Mouse (Mus musculus): ENCODE data around the gene Lsamp.

The Lsamp gene

DNA sequence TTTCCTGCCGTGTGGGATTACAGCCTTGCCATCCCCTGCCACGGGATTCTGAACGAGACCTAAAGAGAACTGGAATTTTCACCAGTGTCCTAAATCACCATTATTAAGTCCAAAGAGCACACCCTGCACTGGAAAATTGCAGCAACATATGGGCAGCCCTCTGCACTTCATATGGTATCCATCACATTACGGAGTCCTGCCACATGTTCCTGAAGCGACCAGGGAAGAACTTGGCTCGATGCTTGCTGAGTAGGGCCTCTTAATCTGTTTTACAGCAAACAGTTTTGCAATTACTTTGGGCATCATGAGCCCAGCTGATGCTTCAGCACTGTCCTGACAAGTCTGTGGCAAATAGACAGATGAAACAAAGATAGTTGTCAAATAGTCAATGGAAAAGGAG, 1836.2 kb downstream of the Lsamp start:
- DNase-seq = no peak

DNA sequence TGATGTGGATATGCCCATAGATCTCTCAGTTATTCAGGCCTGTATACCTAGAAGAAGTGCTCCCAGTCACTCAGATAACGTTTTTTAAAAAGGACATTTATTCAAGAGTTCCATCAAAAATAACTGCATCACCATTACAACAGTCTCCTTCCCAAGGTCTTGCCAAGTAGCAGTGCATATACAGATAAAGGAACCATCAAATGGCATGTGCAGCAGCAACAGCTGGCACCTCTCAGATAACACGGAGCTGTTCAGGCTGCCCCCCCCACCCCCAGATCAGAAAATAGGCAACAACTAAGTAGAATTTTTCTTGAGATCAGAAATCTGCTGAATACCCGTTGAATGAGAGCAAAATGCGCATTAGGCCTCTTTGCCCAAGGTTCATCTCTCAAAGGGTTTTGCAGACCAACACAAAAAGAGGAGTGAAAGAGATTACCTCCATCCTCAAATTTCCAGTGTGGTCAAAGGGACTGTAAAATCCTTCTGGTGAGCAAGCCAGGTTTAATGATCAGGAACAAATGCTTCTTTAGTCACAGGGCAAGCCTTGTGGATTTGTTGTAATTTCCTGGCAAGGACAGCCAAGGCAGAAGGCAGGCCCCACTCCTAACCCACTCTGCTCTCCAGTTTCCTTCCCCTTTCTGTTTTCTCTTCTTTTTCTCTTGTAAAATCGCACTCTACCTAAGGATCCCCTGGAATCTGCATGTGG, 1842.9 kb downstream of the Lsamp start:
- DNase-seq = no peak

DNA sequence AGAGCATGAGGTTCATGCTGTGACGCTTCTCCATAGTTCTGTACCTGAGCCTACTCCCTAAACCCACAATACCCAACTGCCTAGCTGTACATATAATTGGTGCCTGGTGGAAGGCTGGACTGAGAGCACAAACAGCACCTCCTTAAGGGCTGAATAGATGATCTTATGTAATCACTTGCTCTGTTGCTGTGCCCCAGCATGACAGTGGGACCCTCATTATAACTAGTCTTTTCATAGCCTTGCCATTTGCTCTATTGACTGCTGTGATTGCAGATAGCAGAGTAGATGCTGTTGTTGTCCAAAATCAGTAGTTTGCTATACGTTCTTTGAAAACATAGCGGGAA, 1843.4 kb downstream of the Lsamp start:
- DNase-seq = no peak

DNA sequence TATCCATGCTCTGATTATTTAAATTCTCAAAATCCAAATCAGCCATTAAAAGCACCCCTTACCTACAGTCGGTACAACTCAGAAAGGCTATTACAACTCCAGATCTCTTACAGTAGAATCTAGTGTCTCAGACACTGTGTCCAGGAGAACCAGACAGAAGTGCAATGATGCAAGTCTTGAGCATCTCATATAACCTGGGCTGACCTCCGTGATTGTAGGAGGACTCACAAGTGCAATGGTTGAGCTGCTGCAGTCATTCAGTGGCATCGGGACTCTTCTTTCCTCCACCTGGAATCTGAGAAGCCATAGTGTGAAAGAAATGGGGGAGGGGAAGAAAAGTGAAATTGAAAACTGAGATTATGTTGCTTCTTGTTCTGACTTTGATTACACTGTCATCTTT, 1850.5 kb downstream of the Lsamp start:
- DNase-seq = no peak

DNA sequence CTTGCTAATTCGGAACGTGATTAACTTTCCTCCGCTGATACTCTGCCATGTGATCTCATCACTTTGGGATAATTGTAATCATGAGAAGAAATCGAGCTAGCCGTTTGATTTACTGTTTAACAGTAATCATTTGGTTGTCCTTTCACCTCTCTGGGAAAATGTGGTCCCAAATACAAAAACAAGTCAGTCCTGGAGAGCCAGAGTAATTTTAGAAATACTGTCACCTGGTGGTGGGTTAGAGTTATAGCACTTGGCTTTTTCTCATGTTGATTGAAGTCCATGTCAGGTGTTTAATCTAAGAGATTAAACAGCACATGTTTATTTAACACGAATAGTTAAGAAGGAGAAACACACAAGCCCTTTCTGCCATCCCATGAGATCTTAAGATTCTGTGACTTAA, 1851.6 kb downstream of the Lsamp start:
- no peak for DNase-seq

DNA sequence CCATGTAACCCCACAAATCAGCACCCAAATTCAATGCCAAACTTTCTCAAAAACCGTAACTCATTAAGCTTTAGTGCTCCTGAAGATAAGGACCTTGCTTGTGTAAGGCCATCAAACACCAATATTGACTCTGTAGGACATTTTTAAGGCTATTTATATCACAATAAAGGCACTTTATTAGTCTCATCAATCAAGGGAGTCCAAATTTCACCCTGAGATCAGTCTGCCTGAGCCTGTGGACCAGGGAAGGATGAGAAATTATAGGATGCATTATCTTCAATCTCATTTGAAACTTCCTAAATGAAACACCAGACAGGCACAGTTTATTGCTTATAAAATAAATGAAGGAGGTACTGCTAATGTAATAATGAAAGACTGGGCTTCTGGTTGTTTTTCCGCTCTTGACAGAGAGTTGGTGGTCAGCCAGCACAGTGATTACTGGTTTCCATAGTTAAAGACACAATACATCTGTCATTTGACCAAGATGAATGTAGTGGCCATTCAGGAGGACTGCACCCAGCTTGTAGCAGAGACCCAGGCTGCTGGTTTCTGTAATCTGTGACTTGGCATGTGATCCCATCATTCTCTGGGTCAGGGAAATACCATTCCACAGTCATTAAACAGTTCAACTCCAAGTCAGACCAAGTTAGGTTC, 1855.7 kb downstream of the Lsamp start:
- no peak for DNase-seq

DNA sequence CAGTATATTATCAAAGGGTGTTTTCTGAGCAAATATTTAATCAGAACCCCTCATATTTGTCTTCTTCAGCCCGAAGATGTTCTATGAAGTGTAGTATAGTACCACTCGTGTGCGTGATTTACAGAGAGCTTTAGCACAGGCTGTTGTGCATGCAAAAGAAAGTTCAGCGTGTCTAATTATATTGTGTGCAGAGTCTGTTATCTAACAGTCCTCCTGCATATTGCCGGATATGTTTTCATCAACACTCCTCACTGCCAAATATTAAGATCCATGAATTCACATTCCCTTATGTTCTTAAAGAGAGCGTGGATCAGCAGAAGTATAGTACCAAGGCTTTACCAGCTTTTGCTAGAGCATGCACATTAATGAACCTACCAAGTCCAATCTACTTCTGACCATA, 1862.7 kb downstream of the Lsamp start:
- DNase-seq = no peak

DNA sequence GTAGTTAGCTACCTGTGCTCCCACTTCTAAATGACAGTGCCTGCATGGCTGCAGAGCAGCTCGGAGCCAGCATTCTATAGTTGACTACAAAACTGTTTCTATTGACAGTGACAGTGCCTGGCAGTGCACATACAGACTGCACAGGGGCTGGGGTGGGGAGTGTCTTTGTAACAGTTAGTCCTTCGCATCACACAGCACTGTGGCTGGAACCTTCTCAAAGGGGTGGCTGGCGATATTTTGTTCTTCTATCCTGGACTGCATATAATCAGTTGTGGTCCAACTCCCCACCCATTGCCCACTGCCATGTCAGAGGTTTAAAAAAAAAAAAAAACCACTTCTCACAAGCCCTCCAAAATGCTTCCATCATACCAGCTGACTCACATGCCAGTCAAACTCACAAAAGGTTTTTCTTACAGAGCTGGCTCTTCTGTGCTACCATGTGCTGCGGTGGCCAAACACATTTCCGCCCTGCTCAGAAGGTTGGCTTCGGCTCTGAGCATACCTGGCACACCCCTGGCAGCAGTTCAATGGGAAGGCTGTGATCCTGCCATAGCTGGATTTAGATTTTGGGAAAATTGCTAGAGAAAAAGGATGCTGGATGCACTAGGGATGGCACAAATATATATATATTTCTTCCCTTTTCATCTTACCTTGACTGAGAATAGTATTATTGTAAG, 1887.9 kb downstream of the Lsamp start:
- no peak for DNase-seq

DNA sequence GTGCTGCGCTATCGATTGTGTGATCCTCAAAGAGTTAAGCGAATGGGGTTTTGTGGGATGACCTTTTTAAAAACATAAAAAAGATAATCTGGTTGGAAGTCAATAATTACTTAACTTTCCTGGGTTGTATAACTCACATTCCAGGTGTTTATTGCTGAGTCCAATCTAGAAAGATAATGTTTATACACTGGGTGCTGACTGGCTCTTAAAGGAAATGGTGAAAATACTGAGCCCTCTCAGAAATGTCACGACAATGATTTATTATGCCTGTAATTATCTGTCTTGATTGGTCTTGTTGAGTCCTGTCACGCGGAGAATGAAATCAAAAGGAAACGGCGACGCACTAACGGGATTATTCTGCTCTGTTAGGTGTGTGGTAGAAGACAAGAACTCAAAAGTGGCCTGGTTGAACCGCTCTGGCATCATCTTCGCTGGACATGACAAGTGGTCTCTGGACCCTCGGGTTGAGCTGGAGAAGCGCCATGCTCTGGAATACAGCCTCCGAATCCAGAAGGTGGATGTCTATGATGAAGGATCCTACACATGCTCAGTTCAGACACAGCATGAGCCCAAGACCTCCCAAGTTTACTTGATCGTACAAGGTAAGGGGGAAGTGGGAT, 1904.5 kb downstream of the Lsamp start:
- DNase-seq = no peak

DNA sequence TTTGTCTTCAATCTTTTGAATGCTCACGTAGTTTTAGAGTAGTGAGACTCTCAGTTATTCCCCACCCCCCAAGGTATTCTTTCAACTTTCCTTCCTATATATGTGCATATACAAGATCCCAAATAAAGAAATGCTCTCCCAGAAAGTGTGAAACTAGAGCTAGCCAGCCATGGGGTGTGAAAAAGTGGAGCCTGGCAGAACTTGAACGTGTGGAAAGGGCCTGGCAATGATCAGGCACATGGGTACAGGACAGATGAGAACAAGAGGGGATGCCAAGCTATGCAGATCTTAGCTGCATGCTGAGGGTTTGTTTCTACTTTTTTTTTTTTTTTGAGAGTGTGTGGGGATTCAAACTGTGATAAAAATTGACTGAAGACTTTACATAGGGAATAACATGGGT, 1916.6 kb downstream of the Lsamp start:
- peak; percentile 77 for DNase-seq

DNA sequence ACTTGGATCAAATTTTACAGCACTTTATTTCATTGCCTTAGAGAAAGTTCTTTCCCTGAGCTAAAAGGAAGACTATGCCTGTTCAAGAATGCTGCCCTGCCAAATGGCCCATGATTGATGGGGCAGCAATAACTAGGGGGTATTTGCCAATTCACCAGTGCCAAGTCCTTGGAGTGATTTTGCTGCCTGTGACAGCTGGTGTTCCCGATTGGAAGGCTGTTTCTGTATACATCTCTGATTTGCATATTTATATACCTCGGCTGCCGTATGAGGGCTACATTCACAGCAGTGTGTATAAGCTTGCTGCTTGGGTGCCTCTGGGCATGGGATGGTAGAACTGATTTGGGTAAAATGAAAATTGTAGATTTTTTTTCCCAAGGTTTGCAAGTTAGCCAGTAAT, 1919.5 kb downstream of the Lsamp start:
- peak; percentile 38 for DNase-seq

DNA sequence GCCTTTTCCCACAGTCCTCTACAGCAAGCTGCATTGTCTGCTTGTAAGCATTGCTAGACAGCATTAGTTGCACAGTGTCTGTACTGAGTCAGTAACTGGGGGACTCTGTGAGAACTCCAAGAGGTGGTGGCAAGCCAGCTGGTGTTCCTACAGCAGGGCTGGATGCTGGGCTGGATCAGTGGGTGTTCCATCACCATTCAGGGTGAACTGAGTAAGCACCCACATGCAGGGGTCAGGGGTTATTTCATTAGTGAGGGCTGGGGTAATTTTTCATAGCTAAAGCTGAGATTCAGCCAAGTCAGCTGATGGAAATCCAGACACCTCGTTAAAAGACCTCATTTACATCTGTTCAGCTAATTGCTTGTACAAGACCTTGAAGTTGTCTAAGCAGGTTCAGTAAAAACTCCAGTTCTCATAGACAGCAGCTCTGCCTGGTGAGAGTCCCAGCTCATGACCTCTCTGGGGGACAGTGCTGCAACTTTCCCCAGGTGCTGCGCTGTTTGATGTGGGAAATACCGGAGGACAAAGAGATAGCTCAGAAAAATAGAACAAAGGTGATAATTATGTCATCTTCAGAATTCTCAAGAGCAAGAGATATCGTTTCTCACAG, 1928.5 kb downstream of the Lsamp start:
- peak; percentile 22 for DNase-seq

DNA sequence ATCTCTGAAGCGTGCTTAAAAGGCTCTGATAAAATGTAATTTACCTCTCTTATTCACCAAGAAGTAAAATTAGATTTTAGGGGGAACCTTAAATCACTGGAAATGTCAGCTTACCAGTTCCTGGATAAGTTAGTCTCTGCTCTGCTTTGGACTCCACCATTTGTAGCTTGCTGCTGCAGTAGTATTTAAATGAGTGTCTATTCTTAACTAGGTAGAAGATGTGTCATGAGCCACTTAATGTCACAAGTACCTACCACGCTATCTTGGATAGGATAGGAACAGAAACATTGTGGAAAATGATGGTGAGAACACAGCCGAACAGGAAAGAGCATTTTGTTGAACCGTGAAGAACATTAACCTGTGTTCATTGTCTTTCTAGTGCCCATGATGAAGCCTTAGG, 1929.2 kb downstream of the Lsamp start:
- no peak for DNase-seq

DNA sequence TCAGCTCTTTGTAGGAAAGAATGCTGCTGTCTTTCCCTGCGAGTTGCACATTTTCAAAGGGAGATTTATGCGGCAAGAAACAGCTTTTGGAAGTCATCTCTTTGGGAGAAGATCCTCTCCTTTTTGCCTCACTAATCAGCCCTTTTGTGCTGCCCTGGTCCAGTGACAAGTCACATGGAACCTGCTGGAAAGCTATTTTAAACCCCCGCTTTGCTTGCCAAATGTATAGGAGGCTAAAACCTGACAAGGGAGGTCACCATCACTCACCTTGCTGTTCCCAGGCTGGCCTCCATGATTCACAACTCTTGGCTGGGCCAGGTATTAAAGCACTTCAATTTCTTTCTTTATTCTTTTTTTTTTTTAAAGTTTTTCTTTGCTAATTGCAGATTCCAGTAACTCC, 1932.2 kb downstream of the Lsamp start:
- no peak for DNase-seq

DNA sequence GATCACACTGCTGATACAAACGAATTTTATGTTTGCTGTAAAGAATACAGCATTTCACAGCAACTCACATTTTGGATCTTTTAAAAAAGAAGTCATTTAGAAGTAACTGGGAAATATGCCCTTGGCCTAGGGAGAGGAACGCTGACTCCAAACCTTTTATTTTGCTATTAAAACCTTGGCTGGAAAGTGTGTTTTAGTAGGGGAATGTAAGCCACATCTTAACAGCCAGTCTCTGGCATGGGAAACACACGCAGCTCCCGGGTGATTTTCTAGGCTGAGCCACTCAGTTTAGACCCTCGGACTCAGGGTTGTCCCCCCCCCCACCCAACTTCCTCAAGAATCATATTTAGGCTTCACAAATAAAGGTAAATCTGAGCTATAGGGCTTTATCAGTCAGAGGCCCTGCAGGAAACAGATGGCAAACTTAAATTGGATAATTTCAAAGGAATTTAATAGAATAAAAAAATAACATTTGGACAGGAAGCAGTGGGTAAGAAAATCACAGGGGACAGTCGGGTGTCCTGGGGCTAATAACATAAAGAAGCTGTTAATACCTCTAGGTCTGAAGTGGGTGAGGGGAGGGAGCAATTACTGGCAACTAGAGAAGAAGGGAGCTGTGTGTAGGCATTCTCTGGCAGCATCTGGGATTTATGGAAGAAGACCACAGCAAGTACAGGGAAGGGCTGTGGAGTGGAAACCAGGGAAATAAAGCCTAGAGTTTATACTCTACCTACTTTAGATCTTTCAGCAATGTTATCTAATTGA, 1933.1 kb downstream of the Lsamp start:
- DNase-seq = no peak

DNA sequence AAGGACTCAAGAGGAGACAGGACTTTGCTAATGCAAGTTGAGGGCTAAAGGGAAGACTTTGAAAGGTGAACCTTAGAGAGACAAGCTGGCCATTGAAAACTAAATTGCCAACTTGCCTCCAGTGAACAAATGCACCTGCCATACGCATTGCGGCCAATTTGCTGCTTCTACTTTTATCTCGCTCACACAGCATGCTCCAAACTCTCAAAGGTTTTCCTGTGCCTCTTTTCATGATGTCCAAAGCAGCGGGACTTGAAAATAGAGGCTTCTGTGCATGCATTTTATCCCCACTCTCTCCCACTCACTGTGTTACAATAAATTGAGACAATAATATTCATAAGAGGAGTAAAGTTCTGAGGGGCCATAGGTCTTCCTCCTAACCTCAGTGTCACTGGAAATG, 1945.4 kb downstream of the Lsamp start:
- no peak for DNase-seq

DNA sequence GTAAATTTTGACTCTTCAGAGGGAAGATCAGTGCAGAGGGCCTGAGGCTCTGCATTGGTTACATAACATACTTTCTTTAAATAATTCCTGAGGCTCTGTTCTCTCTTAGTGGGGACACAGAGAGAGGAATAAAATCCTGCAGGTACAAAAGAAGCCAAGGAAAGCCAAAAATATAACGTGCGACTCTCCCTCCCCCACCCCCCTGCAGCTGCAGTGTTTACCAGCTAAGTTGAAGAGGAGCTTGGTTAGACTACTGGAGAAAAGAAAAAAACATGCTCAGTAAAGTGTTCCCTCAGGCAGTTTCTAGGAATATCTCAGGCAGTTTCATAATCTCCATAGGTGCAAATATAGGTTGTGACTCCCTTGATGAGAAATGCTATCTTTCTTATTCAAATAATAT, 1951.5 kb downstream of the Lsamp start:
- DNase-seq = peak; percentile 58

DNA sequence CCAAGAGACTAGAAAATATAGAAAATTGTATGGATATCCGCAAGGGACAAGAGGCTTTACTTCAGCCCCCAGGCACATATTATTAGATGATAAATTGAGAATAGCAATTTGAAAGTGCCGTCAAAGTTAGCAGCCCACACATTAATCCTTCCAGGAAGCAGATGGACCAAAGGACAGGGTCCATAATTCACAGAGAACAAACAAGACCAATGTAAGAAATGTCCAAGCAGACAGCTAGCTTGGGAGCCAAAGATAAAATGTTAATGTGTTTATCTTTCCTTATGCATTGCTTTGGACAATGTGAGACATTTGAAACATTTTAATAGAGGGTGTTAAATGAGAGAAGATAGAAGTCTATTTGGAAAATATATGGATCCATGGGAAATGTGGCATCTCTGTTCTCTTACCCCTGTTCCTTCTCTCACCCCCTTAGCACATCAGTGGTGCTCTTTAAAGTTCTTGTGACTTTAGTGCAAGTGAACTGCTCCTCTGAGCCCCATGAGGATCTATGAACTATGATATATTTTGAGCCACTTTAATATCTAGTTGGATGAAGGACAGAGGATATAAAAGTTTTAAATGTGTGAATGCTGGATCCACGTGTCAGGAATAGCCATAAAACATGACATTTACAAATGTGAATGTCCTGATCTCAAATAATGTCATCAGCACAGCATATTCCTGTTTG, 1952.9 kb downstream of the Lsamp start:
- no peak for DNase-seq

DNA sequence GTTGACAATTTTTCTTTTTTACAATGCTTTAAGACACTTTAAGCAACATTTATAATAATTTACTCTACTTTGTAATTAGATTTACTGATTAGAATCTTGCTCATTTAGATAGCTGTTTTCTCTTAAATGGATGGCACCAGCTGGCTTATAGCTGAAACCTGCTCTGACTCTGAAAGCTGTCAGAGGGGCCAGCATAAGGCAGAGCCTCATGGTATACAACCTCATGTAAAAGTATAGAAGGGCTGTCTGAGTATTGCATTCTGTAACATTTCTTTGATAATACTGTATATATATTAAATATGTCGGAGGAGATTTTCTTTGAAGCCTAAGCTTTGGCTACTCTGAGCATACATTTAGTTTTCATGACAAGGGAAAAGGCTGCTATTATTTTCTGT, 1953.4 kb downstream of the Lsamp start:
- no peak for DNase-seq

DNA sequence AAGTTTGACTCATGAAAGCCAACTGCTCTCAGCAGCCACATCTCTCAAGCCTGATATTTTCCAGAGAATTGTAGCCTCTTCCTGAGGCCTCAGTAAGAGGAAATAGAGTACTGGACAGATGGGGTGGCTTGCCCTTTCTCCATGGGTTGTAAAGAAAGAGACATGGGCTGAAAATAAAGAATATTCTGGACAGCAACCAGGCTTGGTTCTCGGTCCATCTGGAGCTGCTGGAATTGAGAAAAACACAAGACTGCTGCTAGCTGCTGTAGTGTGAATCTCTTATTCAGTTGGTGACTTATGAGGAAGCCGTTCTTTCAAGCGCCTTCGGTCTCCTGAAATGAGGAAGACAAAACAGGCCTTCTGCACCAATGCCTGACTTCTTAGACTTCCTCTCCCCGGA, 1954.1 kb downstream of the Lsamp start:
- peak; percentile 63 for DNase-seq

DNA sequence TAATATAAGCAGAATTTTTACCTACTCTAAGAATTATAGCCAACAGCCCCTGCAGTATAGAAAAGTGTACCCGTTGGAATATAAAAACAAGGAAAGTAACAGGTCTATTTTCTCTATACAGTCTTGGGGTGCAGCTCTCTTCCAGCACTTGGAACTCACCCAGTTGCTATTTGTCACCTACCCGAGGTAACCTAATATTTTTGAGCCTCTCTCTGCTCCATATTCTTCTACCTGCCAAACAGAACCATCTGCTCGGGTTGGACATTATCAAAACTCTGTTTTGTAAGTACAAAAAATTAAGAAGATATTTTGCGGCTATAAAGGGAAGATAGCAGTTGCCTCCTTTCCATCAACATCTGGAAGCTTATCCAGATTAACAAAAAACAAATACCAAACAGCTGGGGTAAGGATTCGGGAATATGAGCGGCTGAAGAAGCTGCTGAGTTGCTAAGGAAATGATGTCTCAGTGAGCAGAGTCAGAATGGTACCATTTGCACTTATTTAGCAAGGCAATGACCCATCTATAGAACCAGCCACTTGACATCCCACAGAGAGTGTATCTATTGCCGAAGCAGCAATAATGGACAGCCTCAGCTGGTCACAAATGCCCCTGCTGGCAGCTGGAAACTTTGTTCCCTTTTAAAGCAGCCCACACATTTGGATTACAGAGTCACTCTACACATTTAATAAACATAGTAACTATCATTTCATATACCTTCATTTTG, 1957.6 kb downstream of the Lsamp start:
- DNase-seq = no peak

Data from right cerebral cortex, adult 18-20 months (tissue).